Comparison of ENCODE assay signal across 27 mouse cellular contexts in the genomic region with DNA sequence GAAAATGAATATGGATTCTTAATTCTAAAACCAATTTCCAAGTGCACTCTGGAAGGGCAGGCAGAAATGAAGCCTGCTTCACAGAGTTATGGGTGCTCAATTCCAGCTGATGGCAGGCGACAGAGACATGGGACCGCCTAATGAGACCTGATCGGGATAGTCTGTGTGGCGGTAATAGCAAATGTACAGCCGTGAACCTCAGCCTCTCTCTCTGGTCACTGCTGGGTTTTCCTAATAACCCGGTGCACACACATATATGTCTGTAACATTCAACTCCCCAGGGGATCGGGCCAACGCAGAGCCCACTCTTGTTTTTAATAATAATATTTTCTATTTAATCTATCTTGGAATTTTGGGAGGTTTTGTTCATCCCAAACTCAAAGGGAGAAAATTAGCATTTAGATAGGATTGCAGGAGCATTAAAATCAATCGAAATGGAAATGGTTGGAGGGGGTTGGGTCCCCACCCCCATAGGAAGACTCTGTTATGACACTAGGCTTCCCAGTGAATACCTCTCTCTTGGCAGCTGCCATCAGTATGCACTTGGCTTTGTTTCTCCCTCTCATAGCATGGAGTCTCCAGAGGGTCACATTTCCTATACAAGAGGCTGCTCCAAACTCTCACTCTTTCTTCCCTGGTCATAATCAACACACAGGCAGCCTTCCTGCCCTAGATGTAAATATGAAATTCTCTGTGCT. TPM values are rescaled to one million over a fixed set of nuclear protein-coding genes. Genes with fewer than 3 reads are reported as not detected.
DNase-seq lines count a peak whose midpoint lies in the region; ATAC-seq lines count a peak whose summit lies in the region.
"Had no signal": no experiment of that assay in that cellular context is flagged by ENCODE, and none has a peak within 500 bp of the region (broad histone marks: within the 10 kb centered on the region; RNA-seq: fewer than 3 reads in every experiment).

No protein-coding gene starts in this region.

- no peak for DNase-seq in hindbrain, embryonic 10.5 days (ENCODE audit: low spot score)
- DNase-seq in layer of hippocampus, postnatal 14 days (ENCODE audit: low spot score in 2 of 2): no peak
- DNase-seq in adipocyte (ENCODE audit: low spot score): no peak
- no peak for DNase-seq in lung, postnatal 14 days
- DNase-seq: adrenal gland, postnatal 10 days; cerebellum, adult 8-10 months; cerebellum, postnatal 36 days; gastrocnemius, postnatal 10 days; kidney, postnatal 36 days; lung, adult 18-20 months; lung, postnatal 10 days; right cerebral cortex, adult 18-20 months; thymus, adult 18-20 months had no signal

- H3K4me1 ChIP-seq in hindbrain, embryonic 10.5 days (replicated peaks): peaks cover 18% of the 10 kb centered on the region
- H3K4me1 ChIP-seq in hindbrain, embryonic 13.5 days (replicated peaks): peaks cover 23% of the 10 kb centered on the region
- peaks cover 16% of the 10 kb centered on the region for H3K4me1 ChIP-seq in midbrain, embryonic 13.5 days (replicated peaks)
- peaks cover 9% of the 10 kb centered on the region; the same call in 1 of the 2 replicates for H3K4me1 ChIP-seq in neural tube, embryonic 15.5 days

- H3K27me3 ChIP-seq in hindbrain, embryonic 10.5 days (ENCODE audit: insufficient read depth, poor library complexity, severe bottlenecking): peaks cover 5% of the 10 kb centered on the region
- no peaks in the 10 kb centered on the region for H3K27me3 ChIP-seq in hindbrain, embryonic 13.5 days
- H3K27me3 ChIP-seq in midbrain, embryonic 13.5 days: peaks cover under 1% of the 10 kb centered on the region; the same call in 1 of the 2 replicates
- no peaks in the 10 kb centered on the region for H3K27me3 ChIP-seq in neural tube, embryonic 15.5 days (replicated peaks)
- H3K27me3 ChIP-seq: forebrain, embryonic 15.5 days; limb, embryonic 13.5 days; liver, embryonic 12.5 days; stomach, embryonic 15.5 days had no signal

- H3K27ac ChIP-seq in hindbrain, embryonic 10.5 days: peak overlapping the region; percentile 26; the same call in 1 of the 2 replicates
- H3K27ac ChIP-seq in hindbrain, embryonic 13.5 days: peak overlapping the region; percentile 37
- H3K27ac ChIP-seq in midbrain, embryonic 13.5 days: peak overlapping the region; percentile 36; the same call in 1 of the 2 replicates
- no peak overlapping the region for H3K27ac ChIP-seq in neural tube, embryonic 15.5 days (replicated peaks)
- H3K27ac ChIP-seq: forebrain, embryonic 15.5 days; limb, embryonic 13.5 days; liver, embryonic 12.5 days; stomach, embryonic 15.5 days had no signal

- no peak overlapping the region for H3K4me3 ChIP-seq in hindbrain, embryonic 10.5 days
- no peak overlapping the region for H3K4me3 ChIP-seq in hindbrain, embryonic 13.5 days
- H3K4me3 ChIP-seq in midbrain, embryonic 13.5 days (replicated peaks): no peak overlapping the region
- H3K4me3 ChIP-seq in neural tube, embryonic 15.5 days (replicated peaks): no peak overlapping the region
- H3K4me3 ChIP-seq: forebrain, embryonic 15.5 days; limb, embryonic 13.5 days; liver, embryonic 12.5 days; stomach, embryonic 15.5 days had no signal

- no peaks in the 10 kb centered on the region for H3K36me3 ChIP-seq in hindbrain, embryonic 10.5 days
- H3K36me3 ChIP-seq in hindbrain, embryonic 13.5 days: no peaks in the 10 kb centered on the region
- no peaks in the 10 kb centered on the region for H3K36me3 ChIP-seq in midbrain, embryonic 13.5 days
- no peaks in the 10 kb centered on the region for H3K36me3 ChIP-seq in neural tube, embryonic 15.5 days
- H3K36me3 ChIP-seq: forebrain, embryonic 15.5 days; limb, embryonic 13.5 days; liver, embryonic 12.5 days; stomach, embryonic 15.5 days had no signal

- H3K9ac ChIP-seq in hindbrain, embryonic 13.5 days: no peak overlapping the region
- no peak overlapping the region for H3K9ac ChIP-seq in midbrain, embryonic 13.5 days (replicated peaks)
- no peak overlapping the region for H3K9ac ChIP-seq in neural tube, embryonic 15.5 days (replicated peaks)
- H3K9ac ChIP-seq: forebrain, embryonic 15.5 days; limb, embryonic 13.5 days; liver, embryonic 12.5 days; stomach, embryonic 15.5 days had no signal

- no peak overlapping the region for H3K4me2 ChIP-seq in hindbrain, embryonic 13.5 days
- no peak overlapping the region for H3K4me2 ChIP-seq in midbrain, embryonic 13.5 days (replicated peaks)
- H3K4me2 ChIP-seq in neural tube, embryonic 15.5 days: no peak overlapping the region
- H3K4me2 ChIP-seq: forebrain, embryonic 15.5 days; heart, embryonic 11.5 days; limb, embryonic 13.5 days; liver, embryonic 12.5 days; stomach, embryonic 15.5 days had no signal

- 90% methylated on average over 9 of the region's 9 CpGs for WGBS in hindbrain, embryonic 10.5 days
- 74% methylated on average over 9 of the region's 9 CpGs for WGBS in hindbrain, embryonic 13.5 days
- 79% methylated on average over 9 of the region's 9 CpGs for WGBS in midbrain, embryonic 13.5 days
- WGBS in neural tube, embryonic 15.5 days: 72% methylated on average over 9 of the region's 9 CpGs

- ATAC-seq in hindbrain, embryonic 13.5 days (ENCODE audit: low FRiP score): peak; percentile 65; the same call in 1 of the 2 replicates
- ATAC-seq in midbrain, embryonic 13.5 days: peak; percentile 76
- 0 out of 2 replicates have a peak, but pooled peaks have one; percentile 40 for ATAC-seq in neural tube, embryonic 15.5 days (ENCODE audit: low FRiP score)
- ATAC-seq: forebrain, embryonic 15.5 days; intestine, embryonic 16.5 days; liver, embryonic 12.5 days had no signal

- no peaks in the 10 kb centered on the region for H3K9me3 ChIP-seq in hindbrain, embryonic 10.5 days
- H3K9me3 ChIP-seq in hindbrain, embryonic 13.5 days: no peaks in the 10 kb centered on the region
- no peaks in the 10 kb centered on the region for H3K9me3 ChIP-seq in midbrain, embryonic 13.5 days
- H3K9me3 ChIP-seq in neural tube, embryonic 15.5 days (replicated peaks): no peaks in the 10 kb centered on the region
- H3K9me3 ChIP-seq: forebrain, embryonic 15.5 days; limb, embryonic 13.5 days; liver, embryonic 12.5 days; stomach, embryonic 15.5 days had no signal

RNA-seq across cellular contexts. Expression of a gene that starts 45.6 kb away (rescaled TPM):
- 0.08 and 0.25 TPM in 2 replicates for polyA plus RNA-seq in hindbrain, embryonic 10.5 days (2016; fragmentation: Nextera tagmentation; extraction: Ambion mirVana)
- 0.97 and 1.1 TPM in 2 replicates for polyA plus RNA-seq in hindbrain, embryonic 13.5 days (2015; fragmentation: Nextera tagmentation; extraction: Ambion mirVana)
- 0.19 and 0.31 TPM in 2 replicates for polyA plus RNA-seq in midbrain, embryonic 13.5 days (2015; fragmentation: Nextera tagmentation; extraction: Ambion mirVana)
- polyA plus RNA-seq in neural tube, embryonic 15.5 days (2015; fragmentation: Nextera tagmentation; extraction: Ambion mirVana): 4.0 and 6.2 TPM in 2 replicates
- 1 to 10 TPM; 1.2 to 1.3 TPM for total RNA-seq in layer of hippocampus, postnatal 14 days (2021)
- total RNA-seq: granulocyte monocyte progenitor cell, adult 5-6 weeks; hematopoietic stem cell, adult 5-6 weeks; megakaryocyte progenitor cell, adult 5-6 weeks; MEL; monocyte, adult 5-6 weeks had no signal
